Mouse (Mus musculus): ENCODE results near the gene Smoc1. TPM values are rescaled to one million over a fixed set of nuclear protein-coding genes. Genes with fewer than 3 reads are reported as not detected.

Smoc1 gene
- total RNA-seq, 1 experiment from 2014 or later, result 152 TPM

DNA sequence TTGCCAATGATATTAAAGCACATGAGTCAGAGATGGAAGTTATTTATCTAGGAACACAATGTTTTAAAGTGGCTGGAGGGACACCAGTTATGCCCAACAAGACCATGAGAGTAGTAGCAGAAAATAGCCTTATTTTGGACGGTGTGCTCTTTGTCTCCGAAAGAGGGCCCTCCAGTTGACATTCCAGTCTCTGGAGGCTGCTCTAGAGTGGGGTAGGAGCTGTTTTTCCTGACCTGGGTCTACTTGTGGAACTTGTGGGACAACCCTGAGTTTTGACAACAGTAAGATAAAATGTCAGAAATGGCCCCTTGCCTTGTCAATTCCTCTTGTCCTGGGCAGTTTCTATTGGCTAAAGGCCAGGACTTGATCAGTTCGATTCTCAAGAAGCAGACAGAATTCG, 104.5 kb downstream of the Smoc1 start:
- no peak for DNase-seq

DNA sequence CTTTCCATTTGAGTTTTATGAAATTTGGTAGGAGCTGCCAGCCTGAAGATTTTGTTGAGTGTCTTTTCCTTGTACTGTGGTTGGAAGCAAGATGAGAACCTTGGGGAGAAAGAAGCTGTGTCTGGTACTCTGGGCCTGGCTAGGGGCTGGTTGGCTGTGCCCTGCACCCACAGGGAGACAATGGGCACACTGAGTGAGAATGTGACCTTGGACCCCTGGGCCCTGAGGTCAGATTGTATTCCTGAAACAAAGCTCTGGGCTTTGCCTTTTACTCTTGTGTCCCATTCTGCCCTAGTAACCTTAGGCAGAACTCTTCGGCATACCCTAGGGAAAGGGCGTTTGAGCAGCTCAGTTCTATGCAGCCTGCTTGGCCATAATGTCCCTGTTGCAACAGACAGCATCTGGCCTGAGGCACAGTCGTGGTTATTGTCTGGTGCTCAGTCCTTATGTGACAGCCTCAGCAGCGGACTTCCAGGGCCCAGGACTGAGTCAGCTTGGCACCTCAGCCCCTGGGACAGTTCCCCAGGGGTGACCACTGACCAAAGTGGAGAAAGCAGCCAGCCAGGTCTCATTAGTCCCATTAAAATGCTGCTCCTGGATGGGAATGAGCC, 106.6 kb downstream of the Smoc1 start:
- DNase-seq, result no peak

GRCm38 (mm10) chr12:81138217-81138616, 111.6 kb downstream of the Smoc1 start:
- DNase-seq, result no peak

GRCm38 (mm10) chr12:81139463-81139862, 112.9 kb downstream of the Smoc1 start:
- no peak for DNase-seq

DNA sequence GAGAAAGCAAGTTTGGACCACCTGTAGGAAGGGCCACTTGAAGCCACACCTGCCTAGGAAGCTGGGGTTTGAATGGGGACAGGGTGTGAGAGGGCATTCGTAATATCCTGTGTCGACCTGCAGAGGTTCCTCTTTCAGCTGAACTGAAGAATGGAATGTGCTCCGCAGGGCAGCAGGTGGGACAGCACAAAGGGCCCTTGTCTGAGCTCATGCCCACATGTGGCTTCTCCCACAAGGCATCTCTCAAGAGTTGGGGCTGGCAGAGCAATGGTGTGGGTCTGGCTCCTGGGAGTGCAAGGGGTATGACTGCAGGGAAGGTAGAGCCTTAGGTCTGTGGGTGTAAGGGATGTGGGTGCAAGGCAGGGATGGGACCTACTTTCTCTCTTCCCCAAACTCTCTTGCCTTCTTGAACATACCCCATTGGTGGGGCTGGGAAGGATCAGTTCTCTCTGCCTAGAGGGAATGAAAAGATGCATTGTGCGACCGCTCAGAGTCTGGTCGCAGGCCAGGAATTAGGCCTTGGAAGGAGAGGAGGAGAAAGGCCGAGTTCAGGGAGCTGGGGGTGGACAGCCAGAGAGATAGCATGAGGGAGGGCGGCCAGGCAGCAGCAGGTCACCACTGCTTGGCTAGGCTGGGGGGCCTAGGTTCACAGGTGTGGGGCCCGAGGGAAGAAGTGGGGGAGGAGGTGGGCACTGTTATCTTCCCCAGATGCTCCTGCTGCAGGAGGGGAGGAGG, 114.2 kb downstream of the Smoc1 start:
- DNase-seq, result peak; percentile 76

DNA sequence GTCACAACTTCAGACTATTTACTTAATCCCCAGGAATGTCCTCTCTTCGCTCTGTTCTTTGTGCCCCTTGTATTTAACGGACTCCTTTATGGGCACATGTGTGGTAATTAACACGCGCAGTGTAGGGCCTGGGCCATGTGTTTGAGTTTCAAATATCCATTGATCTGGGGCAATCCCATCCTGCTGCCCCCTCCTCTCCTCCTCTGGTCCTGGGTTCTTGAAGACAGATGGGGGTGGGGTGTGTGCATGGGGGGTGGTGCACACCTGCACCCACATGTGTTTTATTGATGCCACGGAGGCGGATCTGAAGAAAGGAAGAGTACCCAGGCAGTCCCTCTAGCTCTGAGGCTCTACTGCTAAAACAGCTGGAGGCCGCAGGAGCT, 114.7 kb downstream of the Smoc1 start:
- DNase-seq, result no peak

GRCm38 (mm10) chr12:81142231-81142630, 115.6 kb downstream of the Smoc1 start:
- DNase-seq, result no peak

DNA sequence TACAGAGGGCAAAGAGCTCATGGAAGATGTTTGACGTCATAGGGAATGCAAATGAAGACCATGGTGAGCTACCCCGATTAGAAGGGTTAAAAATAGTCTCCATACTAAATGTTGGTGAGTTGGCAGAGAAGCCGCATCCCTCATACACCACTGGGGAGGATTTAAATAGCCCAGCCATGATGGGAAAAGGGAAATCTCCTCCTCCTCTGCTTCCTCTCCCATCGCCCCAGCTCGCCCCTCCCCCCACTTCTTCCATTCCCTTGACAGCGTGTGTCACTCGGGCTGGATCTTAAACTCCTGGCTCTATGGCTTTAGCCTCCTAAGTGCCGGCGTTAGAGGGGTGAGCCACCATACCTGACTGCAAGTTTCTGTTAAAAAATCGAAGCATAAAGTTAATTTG, 117.6 kb downstream of the Smoc1 start:
- DNase-seq, result no peak

- peak; percentile 64 for DNase-seq
Observed at GRCm38 (mm10) chr12:81146417-81147180, 120.0 kb downstream of the Smoc1 start.

GRCm38 (mm10) chr12:81147956-81148355, 121.3 kb downstream of the Smoc1 start:
- DNase-seq, result no peak

GRCm38 (mm10) chr12:81150917-81151316, 124.3 kb downstream of the Smoc1 start:
- DNase-seq, result no peak

- DNase-seq, result no peak
Observed at GRCm38 (mm10) chr12:81152082-81152481, 125.5 kb downstream of the Smoc1 start.

- peak; percentile 58 for DNase-seq
Observed at GRCm38 (mm10) chr12:81155675-81156074, 129.1 kb downstream of the Smoc1 start.

- DNase-seq, result no peak
Observed at GRCm38 (mm10) chr12:81156841-81157240, 130.2 kb downstream of the Smoc1 start.

DNA sequence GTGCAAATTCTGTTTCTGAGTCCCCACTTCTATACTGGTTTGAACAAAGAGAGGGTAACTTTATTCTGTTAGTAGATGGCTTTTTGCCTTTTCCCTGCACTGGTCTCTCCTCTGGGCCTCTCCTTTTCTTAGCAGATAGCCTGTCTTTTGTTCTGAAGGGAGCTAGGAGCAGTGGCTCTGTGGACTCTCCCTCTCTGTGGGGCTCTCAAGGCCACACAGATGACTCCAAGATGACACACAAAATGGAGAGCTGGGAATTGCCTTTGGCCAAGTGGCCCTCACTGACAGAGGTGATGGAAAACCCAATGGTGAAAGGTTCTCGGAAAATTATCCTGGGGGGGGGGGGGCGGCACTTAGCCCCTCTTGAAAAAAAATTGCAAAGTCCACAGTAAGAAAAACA, 133.3 kb downstream of the Smoc1 start:
- DNase-seq, result no peak

GRCm38 (mm10) chr12:81160425-81160824, 133.8 kb downstream of the Smoc1 start:
- DNase-seq, result no peak

DNA sequence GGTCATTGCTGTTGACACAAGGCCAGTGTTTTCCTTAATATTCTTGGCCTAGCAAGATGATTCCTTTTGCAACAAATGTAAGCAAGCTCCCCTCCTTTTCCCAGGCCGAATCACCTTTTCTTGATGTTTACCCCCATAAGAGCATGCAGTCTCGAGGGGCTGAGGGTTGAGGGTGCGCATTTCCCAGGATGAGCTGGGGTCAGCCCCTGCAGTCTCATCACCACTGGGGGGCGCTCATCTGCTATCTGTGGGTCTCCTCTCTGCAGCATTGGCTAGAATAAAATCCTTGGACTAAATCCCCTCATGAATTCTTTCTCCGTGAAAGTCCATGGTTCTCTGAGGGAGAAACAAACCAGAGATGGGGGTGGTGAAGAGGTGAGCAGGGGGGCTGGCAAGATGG, 134.2 kb downstream of the Smoc1 start:
- peak; percentile 80 for DNase-seq

GRCm38 (mm10) chr12:81161282-81161681, 134.7 kb downstream of the Smoc1 start:
- DNase-seq, result peak; percentile 76

- DNase-seq, result peak; percentile 32
Observed at GRCm38 (mm10) chr12:81163131-81163530, 136.5 kb downstream of the Smoc1 start.

GRCm38 (mm10) chr12:81163566-81163965, 137.0 kb downstream of the Smoc1 start:
- no peak for DNase-seq

DNA sequence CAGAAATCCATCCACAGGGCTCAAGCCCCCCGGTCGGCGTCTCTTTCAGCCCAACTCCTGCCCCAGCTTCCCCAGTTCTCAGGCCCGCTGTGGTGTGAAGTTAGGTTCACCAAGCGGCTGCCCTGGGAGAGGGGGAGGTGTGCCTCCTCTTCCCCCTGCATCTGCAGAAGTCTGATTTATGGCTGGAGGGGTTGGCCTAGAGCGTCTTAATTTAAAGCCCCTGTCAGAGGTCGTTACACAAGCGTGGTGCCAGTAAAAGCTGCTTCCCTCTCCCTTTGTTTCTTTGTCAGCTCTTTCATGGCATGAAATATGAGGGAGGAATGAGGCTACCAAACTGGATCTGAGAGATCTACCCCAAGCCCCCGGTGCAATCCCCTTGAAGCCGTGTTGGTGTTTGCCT, 139.5 kb downstream of the Smoc1 start:
- no peak for DNase-seq

- no peak for DNase-seq
Observed at GRCm38 (mm10) chr12:81166615-81167014, 140.0 kb downstream of the Smoc1 start.

GRCm38 (mm10) chr12:81167142-81167541, 140.5 kb downstream of the Smoc1 start:
- DNase-seq, result no peak

Data from adrenal gland, postnatal 25 days (tissue).